Mouse (Mus musculus) left cerebral cortex, postnatal 10 days (tissue): ENCODE data around the gene Armh3. TPM values are rescaled to one million over a fixed set of nuclear protein-coding genes. Genes with fewer than 3 reads are reported as not detected.

Experiments
- DNase-seq, 2 experiments: peaks; one replicate each; pipeline ENCODE4 v3.0.0; 2021 to 2022; ENCODE audit warnings: low spot score in 2 of 2, mixed read lengths in 1 of 2; ENCODE audit errors: extremely low spot score in 1 of 2
- intact Hi-C: fragments of 180-260 bp; cut with DNase I; formaldehyde crosslinking; loops from one replicate; pipeline ENCODE4 v1.15.1; 2025
- total RNA-seq, 2 experiments: library from RNA; stranded (reverse); gene quantifications; 2 replicates each; pipeline ENCODE4 v1.2.3; 2021

The Armh3 gene
- total RNA-seq, 2 experiments from 2014 or later = 22.9 to 24.6 TPM

- intact Hi-C loops = no loop called here
- peak; percentile 98 to 99 for DNase-seq
Observed at GRCm38 (mm10) chr19:45783181-45783932, 214.9 kb downstream of the Armh3 start, which contains the start of gene Mgea5. Gene Mgea5, minus strand, starts transcription at chr19:45783837.

- intact Hi-C loops = no loop called here
- peak; percentile 62 to 90 for DNase-seq
Observed at GRCm38 (mm10) chr19:45782315-45783001, 215.8 kb downstream of the Armh3 start.

- intact Hi-C loops = no loop called here
- DNase-seq = no peak
Observed at GRCm38 (mm10) chr19:45781676-45782075, 216.6 kb downstream of the Armh3 start.

GRCm38 (mm10) chr19:45780350-45780915 is 217.9 kb downstream of the Armh3 start:
- DNase-seq = no peak
- intact Hi-C loops = no loop called here

GRCm38 (mm10) chr19:45775486-45775885 is 222.8 kb downstream of the Armh3 start:
- no peak for DNase-seq
- intact Hi-C loops = no loop called here

GRCm38 (mm10) chr19:45771501-45771900 is 226.8 kb downstream of the Armh3 start:
- no peak for DNase-seq
- intact Hi-C loops = no loop called here

Other genes starting within 250 kb of the Armh3 start
- 10 to 100 TPM in 1 of 2 experiments, 1 to 10 TPM in 1; 9.7 to 11.1 TPM for gene Npm3, start 248.9 kb downstream of the Armh3 start, total RNA-seq
- gene Mgea5, start 214.7 kb downstream of the Armh3 start, total RNA-seq = 100 to 1,000 TPM; 146 to 152 TPM
- gene Kcnip2, start 182.4 kb downstream of the Armh3 start, total RNA-seq = 100 to 1,000 TPM; 114 to 127 TPM
- 1 to 10 TPM; 3.3 to 4.7 TPM for gene Hps6, start 5.0 kb upstream of the Armh3 start, total RNA-seq
- 10 to 100 TPM; 26.2 to 29.1 TPM for gene Pprc1, start 46.4 kb upstream of the Armh3 start, total RNA-seq
- 100 to 1,000 TPM in 1 of 2 experiments, 10 to 100 TPM in 1; 99.7 to 101 TPM for gene Ldb1, start 46.7 kb upstream of the Armh3 start, total RNA-seq
- gene Nolc1, start 77.4 kb upstream of the Armh3 start, total RNA-seq = 10 to 100 TPM; 34.6 to 37.3 TPM
- not detected for gene Elovl3, start 133.4 kb upstream of the Armh3 start, total RNA-seq
- not detected for gene Pitx3, start 149.8 kb upstream of the Armh3 start, total RNA-seq
- 100 to 1,000 TPM; 100 TPM for gene Gbf1, start 154.0 kb upstream of the Armh3 start, total RNA-seq